Mouse (Mus musculus) midbrain, embryonic 11.5 days (tissue): ENCODE measurements around the gene Tspan5. TPM values are rescaled to one million over a fixed set of nuclear protein-coding genes. Genes with fewer than 3 reads are reported as not detected.

Experiments used
- ATAC-seq: fragments of 200-750 bp; cut with Nextera tagmentation; 2 replicates; pipeline ENCODE4 v1.8.0; 2017; ENCODE audit warnings: moderate TSS enrichment, moderate library complexity; ENCODE audit not compliant: low FRiP score
- DNase-seq: peaks from one replicate; pipeline ENCODE4 v3.0.0; 2015; ENCODE audit warnings: low spot score; ENCODE audit errors: missing footprints
- H3K27ac ChIP-seq: fragments of 300-500 bp; sonication (generic); 2 replicates; pipeline ENCODE4 v1.5.1; 2014; ENCODE audit warnings: low read depth, low read length
- H3K27me3 ChIP-seq: fragments of 300-500 bp; sonication (generic); 2 replicates; pipeline ENCODE4 v1.6.1; 2014; ENCODE audit warnings: mild to moderate bottlenecking, low read length, moderate library complexity, mixed read lengths; ENCODE audit not compliant: control insufficient read depth, insufficient read depth
- H3K36me3 ChIP-seq: fragments of 300-500 bp; sonication (generic); 2 replicates; pipeline ENCODE4 v1.6.1; 2014; ENCODE audit warnings: mild to moderate bottlenecking, low read length, moderate library complexity, mixed read lengths; ENCODE audit not compliant: control insufficient read depth, insufficient read depth
- H3K4me1 ChIP-seq: fragments of 300-500 bp; sonication (generic); 2 replicates; pipeline ENCODE4 v1.6.1; 2014; ENCODE audit warnings: low read length; ENCODE audit not compliant: control insufficient read depth, insufficient read depth
- H3K4me2 ChIP-seq: fragments of 300-500 bp; sonication (generic); 2 replicates; pipeline ENCODE4 v1.6.1; 2014; ENCODE audit warnings: mild to moderate bottlenecking, moderate library complexity
- H3K4me3 ChIP-seq: fragments of 300-500 bp; sonication (generic); 2 replicates; pipeline ENCODE4 v1.5.1; 2014; ENCODE audit warnings: low read depth, low read length
- H3K9ac ChIP-seq: fragments of 300-500 bp; sonication (generic); 2 replicates; pipeline ENCODE4 v1.6.1; 2014; ENCODE audit warnings: low read length
- H3K9me3 ChIP-seq: fragments of 300-500 bp; sonication (generic); 2 replicates; pipeline ENCODE4 v1.6.1; 2016; ENCODE audit warnings: low read length; ENCODE audit not compliant: control insufficient read depth
- WGBS: fragments of 180-500 bp; shearing (Covaris S2); extraction: QIAGEN DNeasy Blood & Tissue Kit; methylation state at CpG from one replicate; pipeline ENCODE4 v1.1.7; 2014; 5-methylcytosine and 5-hydroxymethylcytosine counted together
- polyA plus RNA-seq: library from polyadenylated mRNA; unstranded; fragments of >200 nt; fragmentation: Nextera tagmentation; extraction: Ambion mirVana; gene quantifications from 2 replicates; pipeline ENCODE4 v1.2.1, GENCODE M21; 2014

Gene Tspan5
- polyA plus RNA-seq, 1 experiment from 2014 or later = 46.6 TPM

DNA sequence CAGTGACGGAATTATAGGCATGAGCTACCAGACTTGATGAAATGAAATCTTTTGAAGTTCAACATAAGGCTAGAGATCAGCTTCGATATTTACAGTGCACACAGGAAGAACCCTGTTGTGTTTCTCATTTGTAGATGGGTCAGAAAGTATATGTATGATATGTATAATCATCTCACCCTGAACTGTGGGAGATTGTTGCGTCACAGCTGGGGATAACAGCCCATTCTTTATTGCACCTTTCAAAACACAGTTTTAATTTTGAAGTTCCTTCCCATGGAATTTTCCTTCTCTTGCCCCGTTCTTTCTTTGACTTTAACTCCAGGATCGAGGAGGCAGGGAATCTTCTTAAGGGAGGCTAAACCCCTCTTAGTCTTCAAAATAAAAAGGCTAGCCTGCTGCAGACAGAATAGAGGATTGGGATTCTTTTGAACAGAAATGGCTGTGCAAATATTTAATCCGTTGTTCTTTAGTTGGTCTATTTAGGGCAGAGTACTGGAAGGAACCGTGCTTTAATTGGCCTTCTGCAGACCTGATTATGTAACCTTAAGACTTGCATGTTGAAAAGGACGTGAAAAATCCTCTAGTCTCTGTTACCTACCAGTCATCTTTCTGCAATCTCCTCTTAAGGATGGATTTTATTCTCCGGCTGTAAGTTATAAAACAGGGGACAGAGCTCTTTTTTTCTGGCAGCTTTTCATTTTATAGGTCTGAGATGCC lies 18.1 kb downstream of the Tspan5 start:
- H3K9ac ChIP-seq = no peak overlapping the region
- no peaks in the 10 kb centered on the region for H3K36me3 ChIP-seq
- ATAC-seq (no peak), DNase-seq (no peak)
- 19% methylated on average over 9 of the region's 9 CpGs for WGBS
- H3K4me2 ChIP-seq = no peak overlapping the region
- peaks cover 21% of the 10 kb centered on the region for H3K4me1 ChIP-seq
- H3K27ac ChIP-seq = no peak overlapping the region; the same call in 1 of the 2 replicates
- 0 out of 2 replicates have a peak overlapping the region, but pooled peaks have one; percentile 3 for H3K4me3 ChIP-seq
- H3K27me3 ChIP-seq = no peaks in the 10 kb centered on the region
- no peaks in the 10 kb centered on the region for H3K9me3 ChIP-seq

DNA sequence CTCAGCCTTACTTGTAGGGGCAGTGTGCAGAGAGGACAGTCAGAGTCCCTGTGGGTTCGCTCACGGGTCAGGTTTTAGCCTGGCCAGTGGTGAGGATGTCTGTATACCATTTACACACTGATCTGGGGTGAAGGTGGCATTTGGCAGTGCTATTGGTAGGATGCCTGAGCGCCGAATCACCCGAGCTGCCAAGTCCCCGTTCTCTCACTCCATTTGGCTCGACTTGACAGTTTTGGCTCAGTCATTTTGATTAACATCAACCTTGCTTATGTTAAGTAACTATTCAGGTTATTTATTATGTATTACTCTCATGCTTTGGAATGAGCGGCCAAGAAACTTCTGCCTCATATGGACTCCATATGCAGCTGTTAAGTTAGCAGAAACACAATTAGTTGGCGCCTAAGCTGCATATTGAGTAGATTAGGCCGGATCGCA lies 18.7 kb downstream of the Tspan5 start:
- no peak overlapping the region for H3K9ac ChIP-seq
- no peaks in the 10 kb centered on the region for H3K36me3 ChIP-seq
- DNase-seq (no peak), ATAC-seq (no peak; the same call in 1 of the 2 replicates)
- no peaks in the 10 kb centered on the region for H3K27me3 ChIP-seq
- H3K27ac ChIP-seq = no peak overlapping the region; the same call in 1 of the 2 replicates
- 48% methylated on average over 11 of the region's 11 CpGs for WGBS
- no peak overlapping the region for H3K4me2 ChIP-seq
- 0 out of 2 replicates have a peak overlapping the region, but pooled peaks have one; percentile 3 for H3K4me3 ChIP-seq
- H3K4me1 ChIP-seq = peaks cover 21% of the 10 kb centered on the region
- H3K9me3 ChIP-seq = no peaks in the 10 kb centered on the region

DNA sequence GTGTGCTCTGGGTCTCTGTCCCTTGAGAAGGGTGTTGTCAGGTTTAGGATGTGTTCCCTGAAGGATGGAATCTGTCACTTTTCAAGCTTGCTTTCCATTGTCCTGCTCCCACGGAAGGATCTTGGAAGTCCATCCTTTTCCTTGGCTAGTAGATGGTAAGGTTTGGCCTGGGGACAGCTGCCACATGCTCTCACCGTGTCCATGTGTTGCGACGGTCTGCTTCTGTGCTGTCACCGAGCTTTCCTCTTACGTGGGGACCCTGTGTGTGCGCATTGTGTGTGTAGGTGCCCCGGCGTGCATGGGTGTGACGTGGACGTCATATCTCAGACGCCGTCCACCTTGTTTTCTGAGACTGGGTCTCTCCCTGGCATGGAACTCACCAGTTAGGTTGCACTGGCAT lies 19.5 kb downstream of the Tspan5 start:
- H3K9me3 ChIP-seq = no peaks in the 10 kb centered on the region
- WGBS = 90% methylated on average over 13 of the region's 13 CpGs
- peaks cover 21% of the 10 kb centered on the region for H3K4me1 ChIP-seq
- no peaks in the 10 kb centered on the region for H3K36me3 ChIP-seq
- no peak overlapping the region for H3K27ac ChIP-seq
- H3K4me2 ChIP-seq = no peak overlapping the region
- H3K4me3 ChIP-seq = no peak overlapping the region
- no peaks in the 10 kb centered on the region for H3K27me3 ChIP-seq
- DNase-seq (no peak), ATAC-seq (no peak)
- H3K9ac ChIP-seq = no peak overlapping the region

DNA sequence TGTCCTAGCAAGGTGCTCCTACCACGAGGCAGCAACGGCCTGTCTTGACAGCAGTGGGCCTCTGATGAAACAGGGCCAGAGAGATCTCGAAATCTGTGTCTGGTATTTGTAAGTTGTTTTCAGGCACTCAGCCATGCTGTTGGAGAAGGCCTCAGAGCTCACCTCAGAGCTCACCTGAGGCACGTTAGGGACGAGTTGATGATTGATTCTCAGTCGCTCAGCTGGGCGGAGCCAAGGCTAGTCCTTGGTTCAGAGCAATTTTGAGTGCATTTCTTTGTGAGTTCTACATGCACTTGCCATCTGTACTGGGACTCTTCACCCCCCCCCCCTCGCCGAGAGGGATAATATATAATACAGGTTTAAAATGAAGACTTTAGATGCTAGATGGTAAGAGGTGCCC lies 21.9 kb downstream of the Tspan5 start:
- Histone ChIP-seq H3K9ac (no peak overlapping the region), H3K4me2 (no peak overlapping the region), H3K27ac (no peak overlapping the region), H3K9me3 (no peaks in the 10 kb centered on the region), H3K4me1 (peaks cover 24% of the 10 kb centered on the region), H3K36me3 (no peaks in the 10 kb centered on the region), H3K4me3 (no peak overlapping the region), H3K27me3 (no peaks in the 10 kb centered on the region)
- ATAC-seq (no peak), DNase-seq (no peak)
- WGBS = 92% methylated on average over 9 of the region's 9 CpGs

DNA sequence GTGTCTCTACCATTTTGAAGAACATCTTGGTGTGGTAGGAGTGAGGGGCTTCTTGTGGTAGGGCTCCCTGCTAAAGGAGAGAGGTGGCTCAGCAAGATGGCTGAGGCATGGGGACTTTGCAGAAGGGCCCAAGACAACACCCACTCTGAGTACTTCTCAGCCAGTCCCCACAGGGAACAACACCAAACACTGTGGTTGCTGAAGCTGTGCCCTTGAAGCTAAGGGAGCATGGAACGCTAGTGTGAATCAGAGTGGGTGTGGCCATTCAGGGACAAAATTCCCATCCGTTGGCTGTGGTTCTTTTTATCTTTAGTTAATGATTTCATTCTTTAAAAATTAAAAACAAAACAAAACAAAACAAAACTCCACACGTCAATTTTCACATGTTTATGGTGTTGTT lies 22.8 kb downstream of the Tspan5 start:
- no peak overlapping the region for H3K27ac ChIP-seq
- 84% methylated on average over 3 of the region's 3 CpGs for WGBS
- H3K4me3 ChIP-seq = no peak overlapping the region
- DNase-seq (no peak), ATAC-seq (no peak)
- H3K36me3 ChIP-seq = no peaks in the 10 kb centered on the region
- H3K4me2 ChIP-seq = no peak overlapping the region
- H3K9me3 ChIP-seq = no peaks in the 10 kb centered on the region
- peaks cover 22% of the 10 kb centered on the region for H3K4me1 ChIP-seq
- H3K9ac ChIP-seq = no peak overlapping the region
- H3K27me3 ChIP-seq = no peaks in the 10 kb centered on the region

DNA sequence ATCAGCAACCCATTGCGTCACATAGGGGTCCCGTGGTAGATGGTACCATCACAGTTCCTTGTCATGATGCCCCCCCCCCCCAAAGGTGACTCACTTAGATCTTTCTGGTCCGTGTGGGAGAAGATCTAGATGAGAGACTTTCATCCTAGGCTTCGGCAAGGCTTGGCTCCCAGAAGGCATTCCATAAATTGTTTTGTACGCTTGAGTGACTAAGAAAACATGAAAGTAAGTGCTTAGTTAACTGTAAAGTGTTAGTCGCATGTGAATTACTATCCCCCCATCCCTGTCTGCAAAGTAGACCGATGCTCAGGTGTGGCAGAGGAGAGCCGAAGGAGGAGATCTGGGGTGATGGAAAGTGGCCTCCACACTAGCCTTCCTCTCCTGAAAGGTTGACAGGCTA lies 25.0 kb downstream of the Tspan5 start:
- Histone ChIP-seq H3K9ac (no peak overlapping the region), H3K4me1 (peaks cover 8% of the 10 kb centered on the region), H3K4me3 (no peak overlapping the region), H3K36me3 (no peaks in the 10 kb centered on the region; the same call in 1 of the 2 replicates), H3K9me3 (no peaks in the 10 kb centered on the region), H3K27ac (no peak overlapping the region), H3K4me2 (no peak overlapping the region), H3K27me3 (no peaks in the 10 kb centered on the region)
- ATAC-seq = no peak
- DNase-seq = no peak
- 81% methylated on average over 8 of the region's 8 CpGs for WGBS

DNA sequence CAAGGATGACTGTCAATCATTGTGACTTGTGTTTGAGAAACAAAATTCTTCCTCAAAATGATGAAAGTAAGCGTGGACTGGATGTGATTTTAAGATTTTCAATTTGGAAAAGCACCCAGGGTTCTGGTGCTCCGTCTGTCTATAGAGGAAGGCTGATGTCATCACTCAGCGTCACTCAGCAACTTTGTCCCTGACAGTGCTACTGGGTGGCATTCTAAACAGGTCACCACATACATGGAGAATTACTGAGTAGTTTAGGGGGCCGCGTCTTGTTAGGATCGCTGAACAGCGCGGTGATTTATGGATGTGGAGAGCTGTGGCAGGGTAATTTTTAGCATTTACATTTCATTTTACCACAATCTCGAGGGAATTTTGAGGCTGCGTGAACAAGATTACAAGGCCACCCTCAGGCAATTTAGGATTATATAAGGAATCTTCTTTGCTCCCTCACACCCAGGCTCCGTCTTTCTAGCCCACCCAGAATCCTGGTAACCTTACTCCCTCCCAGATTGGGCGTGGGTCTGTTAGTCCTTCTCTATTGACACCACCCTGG lies 26.6 kb downstream of the Tspan5 start:
- Histone ChIP-seq H3K9ac (no peak overlapping the region), H3K9me3 (no peaks in the 10 kb centered on the region), H3K4me3 (no peak overlapping the region), H3K27me3 (no peaks in the 10 kb centered on the region), H3K27ac (no peak overlapping the region), H3K36me3 (no peaks in the 10 kb centered on the region; the same call in 1 of the 2 replicates), H3K4me1 (peaks cover 8% of the 10 kb centered on the region), H3K4me2 (no peak overlapping the region)
- 80% methylated on average over 12 of the region's 12 CpGs for WGBS
- ATAC-seq (no peak), DNase-seq (no peak)

DNA sequence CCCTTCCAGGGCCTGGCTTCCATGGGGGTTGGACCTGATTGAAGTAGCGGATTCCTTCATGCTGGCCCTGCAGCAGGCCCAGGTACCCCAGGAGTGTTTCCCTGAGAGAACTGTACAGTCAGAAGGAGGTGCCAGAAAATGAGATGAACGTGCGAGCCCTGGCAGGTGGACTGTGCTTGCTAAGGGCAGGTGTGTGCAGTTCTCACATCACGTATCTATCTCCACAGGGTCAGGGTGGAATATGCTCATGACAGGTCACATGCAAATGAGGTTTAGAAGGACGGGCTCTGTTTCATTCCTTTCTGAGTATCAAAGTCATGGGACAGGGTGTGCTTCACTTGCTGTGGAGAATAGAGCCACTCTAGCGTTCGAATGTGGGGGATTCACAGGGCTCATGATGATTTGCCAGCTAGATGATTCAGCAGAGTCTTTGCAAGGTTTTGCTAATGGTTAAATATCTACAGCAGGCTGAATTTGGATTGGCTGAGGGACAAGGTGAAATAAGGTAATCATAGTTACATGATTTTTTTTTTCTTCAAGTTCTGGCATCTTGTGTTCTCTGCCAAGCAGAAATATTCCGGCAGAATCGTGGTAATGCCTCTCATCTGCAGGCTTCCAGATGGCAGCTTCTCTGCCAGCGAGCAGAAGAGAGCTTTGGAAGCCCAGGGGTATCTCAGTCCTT lies 28.8 kb downstream of the Tspan5 start:
- H3K4me3 ChIP-seq = no peak overlapping the region
- H3K27me3 ChIP-seq = no peaks in the 10 kb centered on the region
- ATAC-seq (0 out of 2 replicates have a peak, but pooled peaks have one; percentile 13), DNase-seq (no peak)
- no peak overlapping the region for H3K4me2 ChIP-seq
- H3K4me1 ChIP-seq = peaks cover 8% of the 10 kb centered on the region
- H3K27ac ChIP-seq = no peak overlapping the region
- 70% methylated on average over 10 of the region's 10 CpGs for WGBS
- H3K9me3 ChIP-seq = no peaks in the 10 kb centered on the region
- no peaks in the 10 kb centered on the region; the same call in 1 of the 2 replicates for H3K36me3 ChIP-seq
- H3K9ac ChIP-seq = no peak overlapping the region
